Mouse (Mus musculus) CD4-positive, CD25-positive, alpha-beta regulatory T cell, adult 4 months (primary cell): ENCODE measurements around the gene Nol7. TPM values are rescaled to one million over a fixed set of nuclear protein-coding genes. Genes with fewer than 3 reads are reported as not detected.
A peak's percentile ranks its signal among the peaks of the same experiment; 100 is the strongest.

Source experiments
- ATAC-seq: one replicate; pipeline ENCODE4 v1.8.0; 2017
- polyA plus RNA-seq, 2 experiments: library from polyadenylated mRNA; unstranded; fragments of 100-300 nt; shearing (Covaris generic); gene quantifications; one replicate each; pipeline ENCODE4 v1.2.1; 2017

Gene Nol7
- polyA plus RNA-seq, 2 experiments from 2014 or later: 126 to 136 TPM

- ATAC-seq: no peak
Measured at GRCm38 (mm10) chr13:43433395-43433794, 35.2 kb downstream of the Nol7 start.

GRCm38 (mm10) chr13:43440376-43440775, 42.2 kb downstream of the Nol7 start:
- peak; percentile 37 for ATAC-seq

- peak; percentile 22 for ATAC-seq
Measured at GRCm38 (mm10) chr13:43442551-43442950, 44.4 kb downstream of the Nol7 start.

- no peak for ATAC-seq
Measured at GRCm38 (mm10) chr13:43443706-43444105, 45.5 kb downstream of the Nol7 start.

- ATAC-seq: no peak
Measured at GRCm38 (mm10) chr13:43444717-43445116, 46.5 kb downstream of the Nol7 start.

- ATAC-seq: peak; percentile 45
Measured at GRCm38 (mm10) chr13:43445754-43446153, 47.6 kb downstream of the Nol7 start.

- ATAC-seq: no peak
Measured at GRCm38 (mm10) chr13:43447721-43448120, 49.5 kb downstream of the Nol7 start.

- ATAC-seq: no peak
Measured at GRCm38 (mm10) chr13:43450686-43451085, 52.5 kb downstream of the Nol7 start.

GRCm38 (mm10) chr13:43452177-43452576, 54.0 kb downstream of the Nol7 start:
- no peak for ATAC-seq

- peak; percentile 91 for ATAC-seq
Measured at GRCm38 (mm10) chr13:43452843-43453605, 54.8 kb downstream of the Nol7 start.

GRCm38 (mm10) chr13:43454431-43454830, 56.2 kb downstream of the Nol7 start:
- no peak for ATAC-seq

Other genes with a start within 250 kb of the Nol7 start
- 10 to 100 TPM in 1 of 2 experiments, 1 to 10 TPM in 1; 9.8 to 16.0 TPM for gene Tbc1d7, start 226.9 kb upstream of the Nol7 start, polyA plus RNA-seq
- 1 to 10 TPM; 1.8 to 4.2 TPM for gene Gfod1, start 94.2 kb upstream of the Nol7 start, polyA plus RNA-seq
- 10 to 100 TPM; 26.9 to 48.4 TPM for gene Sirt5, start 32.9 kb upstream of the Nol7 start, polyA plus RNA-seq
- gene Ranbp9, start 82.9 kb downstream of the Nol7 start, polyA plus RNA-seq: 10 to 100 TPM; 28.3 to 45.2 TPM
- 10 to 100 TPM; 15.1 to 17.6 TPM for gene Mcur1, start 161.8 kb downstream of the Nol7 start, polyA plus RNA-seq
- not detected for gene Rnf182, start 217.3 kb downstream of the Nol7 start, polyA plus RNA-seq